Mouse (Mus musculus) midbrain, embryonic 15.5 days (tissue): Measurements from ENCODE around the gene Dscam. TPM values are rescaled to one million over a fixed set of nuclear protein-coding genes. Genes with fewer than 3 reads are reported as not detected.

ENCODE experiments used
- ATAC-seq: fragments of 200-750 bp; cut with Nextera tagmentation; replicated peaks from 2 replicates; pipeline ENCODE4 v1.8.0; 2017; ENCODE audit warnings: moderate TSS enrichment
- H3K27ac ChIP-seq: fragments of 300-500 bp; sonication (generic); 2 replicates; pipeline ENCODE4 v1.5.1; 2015; ENCODE audit warnings: mild to moderate bottlenecking, inconsistent platforms
- H3K27me3 ChIP-seq: fragments of 300-500 bp; sonication (generic); replicated peaks from 2 replicates; pipeline ENCODE4 v1.6.1; 2015; ENCODE audit warnings: inconsistent platforms
- H3K36me3 ChIP-seq: fragments of 300-500 bp; sonication (generic); replicated peaks from 2 replicates; pipeline ENCODE4 v1.6.1; 2015; ENCODE audit warnings: inconsistent platforms
- H3K4me1 ChIP-seq: fragments of 300-500 bp; sonication (generic); 2 replicates; pipeline ENCODE4 v1.6.1; 2015; ENCODE audit warnings: inconsistent platforms
- H3K4me2 ChIP-seq: fragments of 300-500 bp; sonication (generic); 2 replicates; pipeline ENCODE4 v1.6.1; 2015; ENCODE audit warnings: inconsistent platforms, mild to moderate bottlenecking, moderate library complexity
- H3K4me3 ChIP-seq: fragments of 300-500 bp; sonication (generic); 2 replicates; pipeline ENCODE4 v1.5.1; 2015; ENCODE audit warnings: mild to moderate bottlenecking, inconsistent platforms
- H3K9ac ChIP-seq: fragments of 300-500 bp; sonication (generic); 2 replicates; pipeline ENCODE4 v1.6.1; 2015; ENCODE audit warnings: mild to moderate bottlenecking, inconsistent platforms
- H3K9me3 ChIP-seq: fragments of 300-500 bp; sonication (generic); 2 replicates; pipeline ENCODE4 v1.6.1; 2016; ENCODE audit warnings: inconsistent platforms
- WGBS: fragments of 180-500 bp; shearing (Covaris S2); methylation state at CpG from one replicate; pipeline ENCODE4 v1.1.7; 2015; ENCODE audit warnings: mixed read lengths; 5-methylcytosine and 5-hydroxymethylcytosine counted together
- polyA plus RNA-seq: library from polyadenylated mRNA; unstranded; fragments of >200 nt; fragmentation: Nextera tagmentation; extraction: Ambion mirVana; gene quantifications from 2 replicates; pipeline ENCODE4 v1.2.1, GENCODE M21; 2015

Gene Dscam
- polyA plus RNA-seq, 1 experiment from 2014 or later, result 16.2 TPM

GRCm38 (mm10) chr16:96673191-96673847 lies 497.2 kb downstream of the Dscam start:
- WGBS, result 52% methylated on average over 25 of the region's 25 CpGs
- no peaks in the 10 kb centered on the region for H3K27me3 ChIP-seq
- no peak overlapping the region for H3K9ac ChIP-seq

GRCm38 (mm10) chr16:96671603-96672374 lies 498.8 kb downstream of the Dscam start:
- no peak overlapping the region for H3K4me3 ChIP-seq
- H3K4me1 ChIP-seq, result peaks cover 14% of the 10 kb centered on the region; the same call in 1 of the 2 replicates
- H3K27me3 ChIP-seq, result no peaks in the 10 kb centered on the region
- ATAC-seq, result 0 out of 2 replicates have a peak, but pooled peaks have one; percentile 34
- no peak overlapping the region for H3K27ac ChIP-seq
- no peaks in the 10 kb centered on the region for H3K36me3 ChIP-seq
- no peak overlapping the region for H3K9ac ChIP-seq
- no peaks in the 10 kb centered on the region for H3K9me3 ChIP-seq
- WGBS, result 63% methylated on average over 11 of the region's 11 CpGs
- no peak overlapping the region for H3K4me2 ChIP-seq

More at GRCm38 (mm10) chr16:96673191-96673847, 497.2 kb downstream of the Dscam start:
- Histone ChIP-seq H3K4me2 (no peak overlapping the region), H3K36me3 (peaks cover 4% of the 10 kb centered on the region; the same call in 1 of the 2 replicates), H3K4me3 (no peak overlapping the region), H3K27ac (peak overlapping the region; percentile 51; the same call in 1 of the 2 replicates), H3K4me1 (peaks cover 14% of the 10 kb centered on the region; the same call in 1 of the 2 replicates), H3K9me3 (no peaks in the 10 kb centered on the region)
- ATAC-seq, result peak; percentile 55

- Histone ChIP-seq H3K36me3 (no peaks in the 10 kb centered on the region), H3K4me3 (no peak overlapping the region), H3K4me1 (peaks cover 14% of the 10 kb centered on the region; the same call in 1 of the 2 replicates), H3K27ac (no peak overlapping the region), H3K27me3 (no peaks in the 10 kb centered on the region), H3K4me2 (no peak overlapping the region), H3K9ac (no peak overlapping the region), H3K9me3 (no peaks in the 10 kb centered on the region)
- WGBS, result 74% methylated on average over 5 of the region's 5 CpGs
- ATAC-seq, result no peak
Measured at GRCm38 (mm10) chr16:96669706-96670105, 500.8 kb downstream of the Dscam start.

GRCm38 (mm10) chr16:96668478-96668877 lies 502.1 kb downstream of the Dscam start:
- ATAC-seq, result no peak
- Histone ChIP-seq H3K27ac (no peak overlapping the region), H3K9ac (no peak overlapping the region), H3K9me3 (no peaks in the 10 kb centered on the region), H3K4me2 (no peak overlapping the region), H3K4me3 (no peak overlapping the region), H3K4me1 (peaks cover 11% of the 10 kb centered on the region; the same call in 1 of the 2 replicates), H3K36me3 (no peaks in the 10 kb centered on the region), H3K27me3 (no peaks in the 10 kb centered on the region)
- 88% methylated on average over 1 of the region's 1 CpGs for WGBS

- H3K9me3 ChIP-seq, result no peaks in the 10 kb centered on the region
- H3K27me3 ChIP-seq, result no peaks in the 10 kb centered on the region
- no peak overlapping the region for H3K4me2 ChIP-seq
- H3K4me3 ChIP-seq, result no peak overlapping the region
- H3K27ac ChIP-seq, result no peak overlapping the region
- no peak for ATAC-seq
- no peaks in the 10 kb centered on the region; the same call in 1 of the 2 replicates for H3K4me1 ChIP-seq
- WGBS, result 90% methylated on average over 3 of the region's 3 CpGs
- H3K36me3 ChIP-seq, result no peaks in the 10 kb centered on the region
- H3K9ac ChIP-seq, result no peak overlapping the region
Measured at GRCm38 (mm10) chr16:96661073-96661472, 509.5 kb downstream of the Dscam start.

- peak overlapping the region; percentile 45; the same call in 1 of the 2 replicates for H3K27ac ChIP-seq
Measured at GRCm38 (mm10) chr16:96659275-96659674, 511.3 kb downstream of the Dscam start.

GRCm38 (mm10) chr16:96655548-96655947 lies 515.0 kb downstream of the Dscam start:
- H3K36me3 ChIP-seq, result 0 out of 2 replicates have a peak, but pooled peaks cover 7% of the 10 kb centered on the region
- no peaks in the 10 kb centered on the region for H3K27me3 ChIP-seq
- no peak for ATAC-seq
- WGBS, result 92% methylated on average over 4 of the region's 4 CpGs
- H3K9ac ChIP-seq, result no peak overlapping the region
- no peak overlapping the region for H3K27ac ChIP-seq
- no peaks in the 10 kb centered on the region for H3K9me3 ChIP-seq
- no peaks in the 10 kb centered on the region; the same call in 1 of the 2 replicates for H3K4me1 ChIP-seq
- no peak overlapping the region for H3K4me3 ChIP-seq
- H3K4me2 ChIP-seq, result no peak overlapping the region

More at GRCm38 (mm10) chr16:96659275-96659674, 511.3 kb downstream of the Dscam start:
- no peaks in the 10 kb centered on the region; the same call in 1 of the 2 replicates for H3K4me1 ChIP-seq
- no peak for ATAC-seq
- 44% methylated on average over 5 of the region's 5 CpGs for WGBS
- no peaks in the 10 kb centered on the region for H3K36me3 ChIP-seq
- no peaks in the 10 kb centered on the region for H3K9me3 ChIP-seq
- H3K27me3 ChIP-seq, result no peaks in the 10 kb centered on the region
- no peak overlapping the region for H3K9ac ChIP-seq
- H3K4me2 ChIP-seq, result no peak overlapping the region
- no peak overlapping the region for H3K4me3 ChIP-seq

GRCm38 (mm10) chr16:96654054-96654453 lies 516.5 kb downstream of the Dscam start:
- Histone ChIP-seq H3K27me3 (no peaks in the 10 kb centered on the region), H3K9ac (no peak overlapping the region), H3K36me3 (0 out of 2 replicates have a peak, but pooled peaks cover 7% of the 10 kb centered on the region), H3K27ac (no peak overlapping the region), H3K4me1 (no peaks in the 10 kb centered on the region; the same call in 1 of the 2 replicates), H3K9me3 (no peaks in the 10 kb centered on the region), H3K4me3 (no peak overlapping the region), H3K4me2 (no peak overlapping the region)
- no peak for ATAC-seq
- WGBS, result 96% methylated on average over 4 of the region's 4 CpGs

GRCm38 (mm10) chr16:96651444-96651843 lies 519.1 kb downstream of the Dscam start:
- Histone ChIP-seq H3K4me3 (no peak overlapping the region), H3K4me2 (no peak overlapping the region), H3K9ac (no peak overlapping the region), H3K4me1 (no peaks in the 10 kb centered on the region), H3K36me3 (peaks cover 7% of the 10 kb centered on the region; the same call in 1 of the 2 replicates), H3K27me3 (no peaks in the 10 kb centered on the region), H3K27ac (no peak overlapping the region), H3K9me3 (no peaks in the 10 kb centered on the region)
- WGBS, result 94% methylated on average over 3 of the region's 3 CpGs
- ATAC-seq, result no peak

- H3K4me2 ChIP-seq, result no peak overlapping the region
- no peaks in the 10 kb centered on the region for H3K4me1 ChIP-seq
- no peaks in the 10 kb centered on the region for H3K27me3 ChIP-seq
- no peak overlapping the region for H3K9ac ChIP-seq
- H3K4me3 ChIP-seq, result no peak overlapping the region
- peak; percentile 48; the same call in 1 of the 2 replicates for ATAC-seq
- H3K36me3 ChIP-seq, result peaks cover 6% of the 10 kb centered on the region; the same call in 1 of the 2 replicates
- H3K27ac ChIP-seq, result peak overlapping the region; percentile 30; the same call in 1 of the 2 replicates
- WGBS, result 54% methylated on average over 3 of the region's 3 CpGs
- no peaks in the 10 kb centered on the region for H3K9me3 ChIP-seq
Measured at GRCm38 (mm10) chr16:96640101-96640500, 530.5 kb downstream of the Dscam start.

GRCm38 (mm10) chr16:96635916-96636315 lies 534.6 kb downstream of the Dscam start:
- Histone ChIP-seq H3K4me1 (no peaks in the 10 kb centered on the region), H3K36me3 (no peaks in the 10 kb centered on the region), H3K4me2 (no peak overlapping the region), H3K9ac (no peak overlapping the region), H3K4me3 (no peak overlapping the region), H3K9me3 (no peaks in the 10 kb centered on the region), H3K27ac (no peak overlapping the region), H3K27me3 (no peaks in the 10 kb centered on the region)
- ATAC-seq, result no peak
- 65% methylated on average over 2 of the region's 2 CpGs for WGBS

GRCm38 (mm10) chr16:96634791-96635143 lies 535.8 kb downstream of the Dscam start:
- no peak overlapping the region for H3K4me3 ChIP-seq
- H3K27ac ChIP-seq, result no peak overlapping the region
- H3K4me2 ChIP-seq, result no peak overlapping the region
- no peaks in the 10 kb centered on the region for H3K27me3 ChIP-seq
- ATAC-seq, result no peak
- H3K9ac ChIP-seq, result no peak overlapping the region
- no peaks in the 10 kb centered on the region for H3K4me1 ChIP-seq
- no peaks in the 10 kb centered on the region for H3K9me3 ChIP-seq
- H3K36me3 ChIP-seq, result no peaks in the 10 kb centered on the region
